Mouse (Mus musculus): ENCODE measurements around the gene B4galt3.
A peak's percentile ranks its signal among the peaks of the same experiment; 100 is the strongest.

The B4galt3 gene

GRCm38 (mm10) chr1:171263666-171264461 lies 6.3 kb upstream of the B4galt3 start:
- no peak for DNase-seq (ENCODE audit: low spot score in 2 of 2)

DNA sequence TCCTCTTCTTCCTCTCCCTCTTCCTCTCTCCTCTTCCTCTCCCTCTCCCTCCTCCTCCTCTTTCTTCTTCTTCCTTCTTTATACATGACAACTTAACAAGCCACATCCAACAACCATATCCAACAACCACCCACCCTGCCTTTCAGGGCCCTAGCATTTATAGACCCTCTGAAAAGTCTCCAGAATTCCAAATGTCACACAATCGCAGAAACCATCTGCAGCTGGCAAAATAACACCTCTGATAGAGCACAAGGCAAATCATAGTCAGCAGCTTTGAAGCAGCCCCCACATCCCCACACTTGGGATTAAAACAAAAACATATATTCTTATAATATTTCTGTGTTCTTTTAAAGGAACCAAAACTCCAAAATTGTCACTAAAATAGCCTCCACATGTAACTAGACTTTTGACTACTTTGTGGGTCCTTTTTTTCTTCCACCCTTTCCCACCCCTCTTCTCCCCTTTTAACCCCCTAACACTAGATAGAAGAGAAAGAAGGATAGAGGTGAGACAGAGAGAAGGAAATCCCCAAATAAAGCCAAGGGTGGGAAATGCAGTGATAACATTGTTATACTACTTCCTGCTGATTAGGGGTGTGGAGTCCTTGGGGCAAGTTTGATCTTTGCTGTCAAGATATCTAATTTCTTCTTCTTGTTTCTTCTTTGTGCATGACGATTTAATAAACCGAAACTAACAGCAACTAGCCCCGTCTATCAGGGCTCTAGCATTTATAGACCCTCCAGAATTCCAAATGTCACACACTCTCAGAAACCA lies 4.0 kb upstream of the B4galt3 start:
- no peak for DNase-seq (ENCODE audit: low spot score in 2 of 2)

DNA sequence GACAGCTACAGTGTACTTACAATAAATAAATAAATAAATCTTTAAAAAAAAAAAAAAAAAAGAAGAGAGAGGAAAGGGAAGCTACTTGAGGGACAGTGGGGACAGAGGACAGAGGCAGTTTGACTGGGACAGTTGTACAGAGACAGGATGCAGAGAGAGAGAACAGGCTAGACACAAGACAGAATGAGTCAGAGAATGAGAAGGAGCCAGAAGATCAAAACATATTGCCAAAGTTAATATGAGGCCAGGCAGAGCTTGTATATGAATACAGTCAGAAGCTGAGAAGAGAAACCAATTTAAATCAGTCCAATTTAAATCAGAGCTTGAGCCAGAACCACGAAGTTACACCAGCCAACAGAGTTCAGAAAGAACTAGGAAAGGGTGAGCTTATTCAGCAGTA lies 1.8 kb upstream of the B4galt3 start:
- DNase-seq (ENCODE audit: low spot score in 2 of 2) = no peak

DNA sequence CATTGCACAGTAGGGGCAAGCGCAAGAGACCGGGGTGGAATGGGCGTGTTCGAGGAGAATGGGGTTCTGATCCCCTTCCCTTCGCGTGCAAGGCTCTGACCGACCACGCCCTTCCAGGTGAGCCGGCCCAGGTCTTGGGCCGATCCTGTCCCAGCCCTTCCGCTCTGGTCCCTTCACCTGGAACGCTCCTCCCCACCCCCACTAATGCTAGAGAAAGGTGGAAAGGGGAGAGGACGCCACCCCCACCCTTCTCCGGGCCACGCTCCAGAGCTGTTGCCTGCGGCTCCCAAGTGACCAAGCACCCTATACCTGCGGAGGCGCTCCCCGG lies 409 bp downstream of the B4galt3 start:
- DNase-seq (ENCODE audit: low spot score in 2 of 2) = no peak

DNA sequence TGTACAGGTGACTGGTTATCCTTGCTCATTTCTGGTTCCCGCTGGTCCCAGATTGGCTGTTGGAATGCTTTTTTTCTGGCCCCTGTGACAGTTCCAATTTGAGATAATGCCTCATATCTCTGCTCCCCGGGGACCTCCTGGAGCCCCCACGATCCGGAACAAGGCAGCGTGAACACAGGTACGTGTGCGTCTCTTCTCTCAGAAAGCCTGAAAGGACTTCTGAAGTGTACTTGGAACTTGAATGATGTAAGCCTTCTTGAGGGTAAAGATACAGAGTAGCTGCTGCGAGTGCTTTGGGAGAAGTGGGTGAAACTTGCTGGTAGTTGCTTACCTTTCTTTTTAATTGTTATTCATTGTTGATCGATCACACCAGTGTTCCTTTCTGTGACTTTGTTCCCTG lies 1.1 kb downstream of the B4galt3 start:
- no peak for DNase-seq (ENCODE audit: low spot score in 2 of 2)

GRCm38 (mm10) chr1:171271622-171272021 lies 1.5 kb downstream of the B4galt3 start:
- no peak for DNase-seq (ENCODE audit: low spot score in 2 of 2)

GRCm38 (mm10) chr1:171272086-171272485 lies 2.0 kb downstream of the B4galt3 start:
- no peak for DNase-seq (ENCODE audit: low spot score in 2 of 2)

DNA sequence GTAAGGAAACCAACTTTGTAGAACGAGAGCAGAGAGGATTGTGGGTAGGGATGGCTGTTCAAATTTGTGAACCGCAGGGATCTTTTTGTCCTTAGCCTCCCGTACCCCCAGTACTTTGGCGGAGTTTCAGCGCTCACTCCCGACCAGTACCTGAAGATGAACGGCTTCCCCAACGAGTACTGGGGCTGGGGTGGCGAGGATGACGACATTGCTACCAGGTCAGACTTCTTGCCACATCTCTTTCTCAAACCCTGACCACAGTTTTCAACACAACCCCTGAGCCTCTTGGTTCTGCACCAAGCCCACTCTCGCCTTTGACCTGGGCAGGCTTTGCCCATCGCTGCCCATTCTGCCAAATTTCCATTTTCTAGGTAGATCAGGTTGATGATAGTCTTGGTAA lies 4.0 kb downstream of the B4galt3 start:
- no peak for DNase-seq (ENCODE audit: low spot score in 2 of 2)

- no peak for DNase-seq (ENCODE audit: low spot score in 2 of 2)
Measured at GRCm38 (mm10) chr1:171275144-171275734, 5.1 kb downstream of the B4galt3 start.

- DNase-seq (ENCODE audit: low spot score in 2 of 2) = no peak
Measured at GRCm38 (mm10) chr1:171276110-171276748, 6.1 kb downstream of the B4galt3 start.

GRCm38 (mm10) chr1:171277736-171278135 lies 7.6 kb downstream of the B4galt3 start:
- no peak for DNase-seq (ENCODE audit: low spot score in 2 of 2)

DNA sequence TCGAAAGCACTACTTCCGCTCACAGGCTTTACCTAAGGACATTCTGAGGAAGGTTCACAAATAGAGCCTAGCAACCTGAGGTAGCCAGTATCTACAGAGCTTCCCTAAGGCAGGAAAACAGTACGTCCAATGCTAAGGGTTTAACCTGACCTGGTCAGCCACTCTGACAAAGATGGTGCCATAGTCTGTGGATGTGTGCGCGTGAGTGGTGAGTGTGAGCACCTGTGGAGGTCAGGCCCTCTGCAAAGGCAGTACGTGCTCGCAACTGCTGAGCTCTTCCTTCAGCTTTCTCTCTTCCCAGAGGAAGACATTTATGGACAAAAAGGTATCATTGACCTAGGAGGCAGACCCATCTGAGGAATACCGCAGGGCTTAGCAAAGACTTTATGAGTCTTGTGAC lies 8.3 kb downstream of the B4galt3 start:
- no peak for DNase-seq (ENCODE audit: low spot score in 2 of 2)

DNA sequence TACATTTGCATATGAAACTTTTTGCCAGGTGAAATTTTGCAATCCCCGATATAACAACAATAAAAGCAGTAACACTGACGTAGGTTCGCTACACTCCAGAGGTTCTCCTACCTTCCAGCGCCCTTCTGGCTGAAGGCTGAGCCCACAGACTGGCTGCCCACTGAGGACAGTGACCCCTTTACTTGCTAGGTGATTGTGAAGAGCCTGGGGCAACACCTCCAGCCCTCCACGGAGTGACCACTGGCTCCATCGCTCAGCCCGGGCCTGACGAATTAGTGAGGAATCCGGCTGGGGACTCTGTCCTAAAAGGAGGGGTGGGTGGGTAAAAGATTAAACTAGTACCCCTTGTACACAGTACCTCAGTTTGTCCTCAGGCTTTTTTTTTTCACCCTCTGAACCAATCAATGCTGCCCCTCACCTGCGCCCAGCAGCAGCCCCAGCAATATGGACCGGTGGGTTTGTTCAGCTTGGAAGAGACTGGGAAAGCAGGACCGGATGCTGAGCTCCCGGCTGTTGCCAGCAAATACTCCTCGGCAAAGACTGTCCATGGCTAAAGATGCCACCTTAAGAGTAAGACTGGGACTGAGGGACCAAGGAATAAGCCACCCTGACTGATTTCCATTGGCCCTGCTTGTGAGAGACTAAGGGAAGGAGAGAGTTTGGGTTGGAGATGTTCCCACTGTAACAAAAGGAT lies 9.0 kb downstream of the B4galt3 start:
- DNase-seq (ENCODE audit: low spot score in 2 of 2) = no peak

GRCm38 (mm10) chr1:171279721-171280120 lies 9.6 kb downstream of the B4galt3 start:
- DNase-seq (ENCODE audit: low spot score in 2 of 2) = peak in 1 of 2 experiments; percentile 38

DNA sequence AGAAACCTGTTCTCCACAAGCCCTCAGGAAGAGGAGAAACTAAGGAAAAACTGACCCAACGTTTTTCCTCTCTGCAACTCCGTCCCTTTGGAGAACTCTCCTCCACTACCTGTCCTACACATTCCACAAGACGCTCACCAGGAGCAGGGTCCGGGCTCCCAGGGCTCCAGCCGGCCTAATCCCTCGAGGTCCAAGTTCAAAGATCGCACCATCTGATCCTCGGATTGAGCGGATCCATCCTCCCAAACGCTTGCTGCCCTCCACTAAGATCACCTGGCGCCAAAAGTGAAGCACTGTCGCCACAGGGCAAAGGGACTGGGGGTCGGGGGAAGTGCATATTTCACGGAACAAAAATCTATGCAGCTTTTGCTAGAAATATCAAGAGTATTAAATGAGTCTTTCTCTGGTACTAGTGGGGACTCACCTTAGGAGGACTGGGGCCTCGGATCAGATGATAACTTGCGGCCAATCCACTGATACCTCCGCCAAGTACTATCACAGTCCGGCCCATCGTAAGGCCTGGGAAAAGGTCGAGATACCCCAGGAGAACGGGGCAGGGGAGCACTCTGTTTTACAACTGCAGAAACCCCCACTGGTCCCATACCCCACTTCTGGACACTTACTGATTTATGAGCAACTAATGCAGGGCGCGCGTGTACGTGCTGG lies 10.3 kb downstream of the B4galt3 start:
- DNase-seq (ENCODE audit: low spot score in 2 of 2) = peak in 1 of 2 experiments; percentile 50

- DNase-seq (ENCODE audit: low spot score in 2 of 2) = peak; percentile 84 to 93
Measured at GRCm38 (mm10) chr1:171280916-171281527, 10.9 kb downstream of the B4galt3 start, which contains the start of gene Ppox. Ppox (minus strand) TSS chr1:171281186.

GRCm38 (mm10) chr1:171281528-171281923 lies 11.4 kb downstream of the B4galt3 start:
- peak; percentile 92 to 93 for DNase-seq (ENCODE audit: low spot score in 2 of 2)

DNA sequence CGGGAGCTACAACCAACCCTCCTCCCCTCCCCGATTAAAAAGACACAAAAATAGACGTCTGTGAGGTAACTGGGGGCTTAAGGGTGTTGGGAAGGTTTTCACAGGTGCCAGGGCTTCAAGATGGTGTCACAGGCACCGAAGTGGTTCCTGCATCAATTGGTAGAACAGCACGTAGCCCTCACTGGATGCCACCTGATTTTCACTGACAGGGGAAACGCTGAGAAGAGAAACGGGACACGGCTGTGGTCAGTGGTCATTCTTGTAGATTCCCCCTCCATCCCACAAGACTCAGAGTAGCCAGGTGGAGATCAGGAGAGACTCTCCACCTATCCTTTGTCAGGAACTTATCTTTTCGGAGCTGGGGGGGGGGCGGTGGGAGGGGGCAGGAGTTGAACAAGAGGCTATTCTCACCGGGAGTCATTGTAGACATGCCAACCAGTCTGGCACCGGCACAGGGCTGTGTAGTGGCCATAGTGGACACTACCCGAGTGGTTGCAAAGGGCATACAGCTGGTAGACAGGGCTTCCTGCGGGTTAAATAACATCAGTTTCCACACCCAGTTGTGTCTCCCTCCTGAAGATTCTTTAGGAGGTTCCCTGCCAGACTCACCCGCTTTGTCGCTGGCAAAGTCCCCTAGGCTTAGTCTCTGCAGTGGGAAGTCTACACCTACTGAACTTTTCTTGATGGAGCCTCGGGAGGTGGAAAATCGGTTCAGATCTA lies 12.1 kb downstream of the B4galt3 start:
- DNase-seq (ENCODE audit: low spot score in 2 of 2) = peak in 1 of 2 experiments; percentile 27

- DNase-seq (ENCODE audit: low spot score in 2 of 2) = no peak
Measured at GRCm38 (mm10) chr1:171283188-171284160, 13.3 kb downstream of the B4galt3 start.

Measured in spleen, postnatal 10 days (tissue).